ENCODE assay signal across 15 mouse cellular contexts in genomic region chr2:32624111-32624748, GRCm38 (mm10). TPM values are rescaled to one million over a fixed set of nuclear protein-coding genes. Genes with fewer than 3 reads are reported as not detected.
DNase-seq lines count a peak whose midpoint lies in the region; ATAC-seq and TF ChIP-seq lines count a peak whose summit lies in the region.
"Had no signal": no experiment of that assay in that cellular context is flagged by ENCODE, and none has a peak within 500 bp of the region (broad histone marks: within the 10 kb centered on the region; RNA-seq: fewer than 3 reads in every experiment).

No protein-coding gene starts in this region.

- H3K9ac ChIP-seq in forebrain, embryonic 13.5 days = no peak overlapping the region
- no peak overlapping the region for H3K9ac ChIP-seq in intestine, embryonic 15.5 days
- no peak overlapping the region for H3K9ac ChIP-seq in intestine, postnatal 0 days (ENCODE audit: low read depth, low read length)
- no peak overlapping the region for H3K9ac ChIP-seq in limb, embryonic 11.5 days (ENCODE audit: low read length)

- peak overlapping the region; percentile 87 for H3K27ac ChIP-seq in forebrain, embryonic 10.5 days
- H3K27ac ChIP-seq in forebrain, embryonic 13.5 days = no peak overlapping the region
- H3K27ac ChIP-seq in intestine, embryonic 15.5 days = peak overlapping the region; percentile 29; the same call in 1 of the 2 replicates
- no peak overlapping the region for H3K27ac ChIP-seq in intestine, postnatal 0 days (ENCODE audit: low read depth, low read length)
- peak overlapping the region; percentile 1; the same call in 1 of the 2 replicates for H3K27ac ChIP-seq in limb, embryonic 11.5 days (replicated peaks; ENCODE audit: low read depth, low read length)

- H3K4me2 ChIP-seq in forebrain, embryonic 13.5 days = no peak overlapping the region
- H3K4me2 ChIP-seq in intestine, embryonic 15.5 days (replicated peaks) = no peak overlapping the region
- no peak overlapping the region for H3K4me2 ChIP-seq in intestine, postnatal 0 days (replicated peaks; ENCODE audit: low read depth)
- H3K4me2 ChIP-seq in limb, embryonic 11.5 days (ENCODE audit: low read depth, severe bottlenecking) = no peak overlapping the region

- no peak for ATAC-seq in forebrain, embryonic 13.5 days
- no peak for ATAC-seq in intestine, embryonic 15.5 days
- ATAC-seq in intestine, postnatal 0 days = no peak
- no peak for ATAC-seq in limb, embryonic 11.5 days (ENCODE audit: insufficient number of reproducible peaks, low FRiP score, low TSS enrichment, low read depth)
- no peak for ATAC-seq in erythroid progenitor cell, adult 5-6 weeks (replicated peaks; ENCODE audit: low FRiP score, poor library complexity, severe bottlenecking)
- ATAC-seq: Patski had no signal

- no peaks in the 10 kb centered on the region for H3K27me3 ChIP-seq in forebrain, embryonic 10.5 days (ENCODE audit: poor library complexity, severe bottlenecking)
- no peaks in the 10 kb centered on the region for H3K27me3 ChIP-seq in forebrain, embryonic 13.5 days
- no peaks in the 10 kb centered on the region for H3K27me3 ChIP-seq in intestine, embryonic 15.5 days (replicated peaks)
- H3K27me3 ChIP-seq in intestine, postnatal 0 days (replicated peaks; ENCODE audit: control insufficient read depth, insufficient read depth, low read length) = no peaks in the 10 kb centered on the region
- no peaks in the 10 kb centered on the region for H3K27me3 ChIP-seq in limb, embryonic 11.5 days (ENCODE audit: control insufficient read depth, insufficient read depth, low read length)
- H3K27me3 ChIP-seq: Patski had no signal

- 86% methylated on average over 5 of the region's 5 CpGs for WGBS in forebrain, embryonic 10.5 days
- WGBS in forebrain, embryonic 13.5 days = 81% methylated on average over 5 of the region's 5 CpGs
- 75% methylated on average over 5 of the region's 5 CpGs for WGBS in intestine, embryonic 15.5 days
- WGBS in intestine, postnatal 0 days = 72% methylated on average over 5 of the region's 5 CpGs
- WGBS in limb, embryonic 11.5 days = 74% methylated on average over 5 of the region's 5 CpGs

- H3K36me3 ChIP-seq in forebrain, embryonic 10.5 days (replicated peaks) = peaks cover under 1% of the 10 kb centered on the region; the same call in 1 of the 2 replicates
- no peaks in the 10 kb centered on the region for H3K36me3 ChIP-seq in forebrain, embryonic 13.5 days (ENCODE audit: poor library complexity, severe bottlenecking)
- no peaks in the 10 kb centered on the region for H3K36me3 ChIP-seq in intestine, embryonic 15.5 days
- H3K36me3 ChIP-seq in intestine, postnatal 0 days (ENCODE audit: control insufficient read depth, insufficient read depth) = no peaks in the 10 kb centered on the region
- no peaks in the 10 kb centered on the region for H3K36me3 ChIP-seq in limb, embryonic 11.5 days (ENCODE audit: control insufficient read depth, insufficient read depth, low read length)

- no peak overlapping the region for H3K4me3 ChIP-seq in forebrain, embryonic 10.5 days
- no peak overlapping the region for H3K4me3 ChIP-seq in forebrain, embryonic 13.5 days
- H3K4me3 ChIP-seq in intestine, embryonic 15.5 days (replicated peaks) = no peak overlapping the region
- H3K4me3 ChIP-seq in intestine, postnatal 0 days (ENCODE audit: low read depth, low read length) = no peak overlapping the region
- H3K4me3 ChIP-seq in limb, embryonic 11.5 days (ENCODE audit: low read depth, low read length) = no peak overlapping the region

- DNase-seq in forebrain, embryonic 10.5 days (ENCODE audit: extremely low spot score, low spot score) = no peak
- peak; percentile 40 for DNase-seq in MN1 (ENCODE audit: low spot score)
- no peak for DNase-seq in limb, embryonic 11.5 days (ENCODE audit: low spot score)
- DNase-seq in thymus, postnatal 14 days = no peak
- DNase-seq: adrenal gland, postnatal 25 days; cerebellum, postnatal 36 days; gastrocnemius, postnatal 10 days; kidney, postnatal 25 days; lung, postnatal 36 days; thymus, postnatal 4 days had no signal

- no peaks in the 10 kb centered on the region for H3K9me3 ChIP-seq in forebrain, embryonic 10.5 days
- no peaks in the 10 kb centered on the region for H3K9me3 ChIP-seq in forebrain, embryonic 13.5 days (replicated peaks)
- H3K9me3 ChIP-seq in intestine, embryonic 15.5 days = no peaks in the 10 kb centered on the region
- H3K9me3 ChIP-seq in intestine, postnatal 0 days (ENCODE audit: control insufficient read depth) = no peaks in the 10 kb centered on the region
- H3K9me3 ChIP-seq in limb, embryonic 11.5 days (ENCODE audit: control insufficient read depth, low read length) = no peaks in the 10 kb centered on the region

- peaks cover 79% of the 10 kb centered on the region for H3K4me1 ChIP-seq in forebrain, embryonic 10.5 days
- peaks cover 63% of the 10 kb centered on the region for H3K4me1 ChIP-seq in forebrain, embryonic 13.5 days
- H3K4me1 ChIP-seq in intestine, embryonic 15.5 days (replicated peaks) = peaks cover 72% of the 10 kb centered on the region
- H3K4me1 ChIP-seq in intestine, postnatal 0 days (replicated peaks; ENCODE audit: control insufficient read depth, insufficient read depth, low read length) = peaks cover 18% of the 10 kb centered on the region; the same call in 1 of the 2 replicates
- H3K4me1 ChIP-seq in limb, embryonic 11.5 days (ENCODE audit: control insufficient read depth, insufficient read depth, low read length) = peaks cover 61% of the 10 kb centered on the region

- TF ChIP-seq CTCF in intestine, postnatal 0 days (IDR thresholded peaks at IDR 0.05; ENCODE audit: low read depth) = no peak

RNA-seq across cellular contexts. Expression of gene Ak1, which starts 2.7 kb away (rescaled TPM):
- 17.8 and 20.2 TPM in 2 replicates for polyA plus RNA-seq in forebrain, embryonic 10.5 days (2016; fragmentation: Nextera tagmentation; extraction: Ambion mirVana)
- 48.8 and 48.9 TPM in 2 replicates for polyA plus RNA-seq in forebrain, embryonic 13.5 days (2015; fragmentation: Nextera tagmentation; extraction: Ambion mirVana)
- 19.2 and 19.6 TPM in 2 replicates for polyA plus RNA-seq in intestine, embryonic 15.5 days (2015; fragmentation: Nextera tagmentation; extraction: Ambion mirVana)
- 10.5 and 12.1 TPM in 2 replicates for polyA plus RNA-seq in intestine, postnatal 0 days (2015; fragmentation: Nextera tagmentation; extraction: Ambion mirVana)
- 25.4 and 29.8 TPM in 2 replicates for polyA plus RNA-seq in limb, embryonic 11.5 days (2014; fragmentation: Nextera tagmentation; extraction: Ambion mirVana)
- total RNA-seq in erythroid progenitor cell, adult 5-6 weeks (2015; ENCODE audit: low replicate concordance) = 0.84 TPM in 1 of 2 replicates, not detected in the other
- total RNA-seq in erythroid progenitor cell, adult 5-6 weeks (2017; ENCODE audit: low replicate concordance) = not detected in 2 replicates

RNA-seq across cellular contexts. Expression of gene Eng, which starts 22.2 kb away (rescaled TPM):
- polyA plus RNA-seq in forebrain, embryonic 10.5 days (2016; fragmentation: Nextera tagmentation; extraction: Ambion mirVana) = 24.5 and 24.7 TPM in 2 replicates
- 20.4 and 21.2 TPM in 2 replicates for polyA plus RNA-seq in forebrain, embryonic 13.5 days (2015; fragmentation: Nextera tagmentation; extraction: Ambion mirVana)
- polyA plus RNA-seq in intestine, embryonic 15.5 days (2015; fragmentation: Nextera tagmentation; extraction: Ambion mirVana) = 62.6 and 63.2 TPM in 2 replicates
- 32.2 and 34.1 TPM in 2 replicates for polyA plus RNA-seq in intestine, postnatal 0 days (2015; fragmentation: Nextera tagmentation; extraction: Ambion mirVana)
- 19.3 TPM in 2 replicates for polyA plus RNA-seq in limb, embryonic 11.5 days (2014; fragmentation: Nextera tagmentation; extraction: Ambion mirVana)
- total RNA-seq in erythroid progenitor cell, adult 5-6 weeks (2015; ENCODE audit: low replicate concordance) = 5.4 and 15.5 TPM in 2 replicates
- total RNA-seq in erythroid progenitor cell, adult 5-6 weeks (2017; ENCODE audit: low replicate concordance) = 0.64 and 1.4 TPM in 2 replicates

RNA-seq across cellular contexts. Expression of gene St6galnac6, which starts 24.7 kb away (rescaled TPM):
- 13.3 and 13.8 TPM in 2 replicates for polyA plus RNA-seq in forebrain, embryonic 10.5 days (2016; fragmentation: Nextera tagmentation; extraction: Ambion mirVana)
- 10.0 and 10.8 TPM in 2 replicates for polyA plus RNA-seq in forebrain, embryonic 13.5 days (2015; fragmentation: Nextera tagmentation; extraction: Ambion mirVana)
- 14.0 and 15.7 TPM in 2 replicates for polyA plus RNA-seq in intestine, embryonic 15.5 days (2015; fragmentation: Nextera tagmentation; extraction: Ambion mirVana)
- polyA plus RNA-seq in intestine, postnatal 0 days (2015; fragmentation: Nextera tagmentation; extraction: Ambion mirVana) = 8.3 and 9.1 TPM in 2 replicates
- 6.5 and 7.5 TPM in 2 replicates for polyA plus RNA-seq in limb, embryonic 11.5 days (2014; fragmentation: Nextera tagmentation; extraction: Ambion mirVana)
- total RNA-seq in erythroid progenitor cell, adult 5-6 weeks (2015; ENCODE audit: low replicate concordance) = not detected in 2 replicates
- 0.64 and 3.9 TPM in 2 replicates for total RNA-seq in erythroid progenitor cell, adult 5-6 weeks (2017; ENCODE audit: low replicate concordance)

RNA-seq across cellular contexts. Expression of gene St6galnac4, which starts 37.3 kb away (rescaled TPM):
- 15.7 and 17.6 TPM in 2 replicates for polyA plus RNA-seq in forebrain, embryonic 10.5 days (2016; fragmentation: Nextera tagmentation; extraction: Ambion mirVana)
- 14.5 and 16.5 TPM in 2 replicates for polyA plus RNA-seq in forebrain, embryonic 13.5 days (2015; fragmentation: Nextera tagmentation; extraction: Ambion mirVana)
- polyA plus RNA-seq in intestine, embryonic 15.5 days (2015; fragmentation: Nextera tagmentation; extraction: Ambion mirVana) = 16.4 and 18.8 TPM in 2 replicates
- 5.7 and 6.6 TPM in 2 replicates for polyA plus RNA-seq in intestine, postnatal 0 days (2015; fragmentation: Nextera tagmentation; extraction: Ambion mirVana)
- polyA plus RNA-seq in limb, embryonic 11.5 days (2014; fragmentation: Nextera tagmentation; extraction: Ambion mirVana) = 21.2 and 21.5 TPM in 2 replicates
- 2.9 and 3.8 TPM in 2 replicates for total RNA-seq in erythroid progenitor cell, adult 5-6 weeks (2015; ENCODE audit: low replicate concordance)
- total RNA-seq in erythroid progenitor cell, adult 5-6 weeks (2017; ENCODE audit: low replicate concordance) = 2.3 and 2.4 TPM in 2 replicates

RNA-seq across cellular contexts. Expression of gene 9430097D07Rik, which starts 48.7 kb away (rescaled TPM):
- polyA plus RNA-seq in forebrain, embryonic 10.5 days (2016; fragmentation: Nextera tagmentation; extraction: Ambion mirVana) = 0.19 and 0.30 TPM in 2 replicates
- 0.18 and 0.39 TPM in 2 replicates for polyA plus RNA-seq in forebrain, embryonic 13.5 days (2015; fragmentation: Nextera tagmentation; extraction: Ambion mirVana)
- polyA plus RNA-seq in intestine, embryonic 15.5 days (2015; fragmentation: Nextera tagmentation; extraction: Ambion mirVana) = not detected in 2 replicates
- 0.14 TPM in 1 of 2 replicates, not detected in the other for polyA plus RNA-seq in intestine, postnatal 0 days (2015; fragmentation: Nextera tagmentation; extraction: Ambion mirVana)
- polyA plus RNA-seq in limb, embryonic 11.5 days (2014; fragmentation: Nextera tagmentation; extraction: Ambion mirVana) = 0.33 and 0.34 TPM in 2 replicates
- not detected in 2 replicates for total RNA-seq in erythroid progenitor cell, adult 5-6 weeks (2015; ENCODE audit: low replicate concordance)
- 0.90 TPM in 1 of 2 replicates, not detected in the other for total RNA-seq in erythroid progenitor cell, adult 5-6 weeks (2017; ENCODE audit: low replicate concordance)
- total RNA-seq: adrenal gland, postnatal 25 days; gastrocnemius, postnatal 10 days had no signal

Comparison
In these comparisons a context has a peak if more than half of its experiments do, and no peak if none do; other contexts are left out.
1. H3K27ac ChIP-seq: peak in forebrain, embryonic 10.5 days (single experiment), intestine, embryonic 15.5 days (single experiment) and limb, embryonic 11.5 days (single experiment); none in forebrain, embryonic 13.5 days (single experiment) and intestine, postnatal 0 days (single experiment).